Mouse (Mus musculus) G1E-ER4 (cell line): ENCODE results near the gene Sumo2. TPM values are rescaled to one million over a fixed set of nuclear protein-coding genes. Genes with fewer than 3 reads are reported as not detected.
A peak's percentile ranks its signal among the peaks of the same experiment; 100 is the strongest.

ENCODE experiments used
- GATA1 ChIP-seq: IDR thresholded peaks from one replicate; pipeline ENCODE4 v1.8.0; 2012; ENCODE audit warnings: low read length, inconsistent platforms
- polyA plus RNA-seq: library from polyadenylated mRNA; stranded (reverse); fragments of >175 nt; gene quantifications from 2 replicates; pipeline ENCODE4 v1.2.3, GENCODE M21; 2012

Sumo2 gene
- polyA plus RNA-seq, 1 experiment = 337 TPM

DNA sequence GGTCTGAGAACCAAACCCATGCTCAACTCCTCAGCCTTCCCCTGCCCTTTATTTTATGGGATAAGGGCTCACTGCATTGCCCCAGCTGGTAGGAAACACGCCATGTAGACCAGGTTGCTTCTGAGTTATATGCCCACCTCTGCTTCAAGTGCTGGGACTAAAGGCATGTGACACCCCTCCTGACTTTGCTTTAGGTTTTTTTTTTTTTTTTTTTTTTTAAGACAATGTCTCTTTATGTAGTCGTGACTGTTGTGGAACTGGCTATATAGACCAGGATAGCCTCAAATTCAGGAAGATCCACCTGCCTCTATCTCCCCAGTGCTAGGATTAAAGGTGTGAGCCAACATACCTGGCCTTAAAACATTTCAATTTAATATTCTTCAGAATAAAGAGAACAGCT is 13.4 kb downstream of the Sumo2 start:
- no peak for TF ChIP-seq GATA1

DNA sequence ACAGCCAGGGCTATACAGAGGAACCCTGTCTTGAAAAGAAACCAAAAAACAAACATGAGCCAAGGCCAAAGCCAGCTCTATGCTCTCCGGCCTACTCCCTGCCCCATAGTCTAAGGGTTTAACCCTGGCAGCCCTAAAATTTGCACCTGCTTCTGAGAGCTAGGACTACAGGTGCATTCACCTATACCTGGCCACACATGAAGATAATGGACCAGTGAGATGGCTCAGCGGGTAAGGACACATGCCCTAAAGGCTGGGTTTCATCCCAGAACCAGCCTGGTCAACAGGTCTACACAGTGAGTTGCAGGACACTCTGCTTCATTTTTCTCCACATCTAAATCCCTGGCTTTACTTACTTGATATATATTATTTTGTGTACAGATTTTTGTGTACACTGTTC is 13.8 kb downstream of the Sumo2 start:
- no peak for TF ChIP-seq GATA1

DNA sequence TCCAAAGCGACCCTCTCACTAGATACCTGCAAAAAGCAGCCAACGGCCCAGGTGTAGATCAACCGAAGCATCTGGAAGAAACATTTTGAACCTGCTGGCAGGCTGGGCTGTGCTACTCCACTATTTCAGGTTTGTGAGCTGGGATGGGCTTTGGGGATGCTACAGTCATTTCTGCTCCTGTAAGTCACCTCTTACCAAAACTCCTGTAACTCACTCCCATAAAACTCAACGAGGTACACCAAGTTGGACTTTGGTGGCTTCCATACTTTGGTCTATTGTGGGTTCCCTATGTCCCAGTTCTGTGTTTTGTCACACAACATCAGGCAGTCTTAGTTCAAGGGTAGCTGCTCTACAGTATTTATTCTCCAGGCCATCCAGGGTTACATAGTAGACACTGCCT is 15.0 kb downstream of the Sumo2 start:
- TF ChIP-seq GATA1 = no peak

DNA sequence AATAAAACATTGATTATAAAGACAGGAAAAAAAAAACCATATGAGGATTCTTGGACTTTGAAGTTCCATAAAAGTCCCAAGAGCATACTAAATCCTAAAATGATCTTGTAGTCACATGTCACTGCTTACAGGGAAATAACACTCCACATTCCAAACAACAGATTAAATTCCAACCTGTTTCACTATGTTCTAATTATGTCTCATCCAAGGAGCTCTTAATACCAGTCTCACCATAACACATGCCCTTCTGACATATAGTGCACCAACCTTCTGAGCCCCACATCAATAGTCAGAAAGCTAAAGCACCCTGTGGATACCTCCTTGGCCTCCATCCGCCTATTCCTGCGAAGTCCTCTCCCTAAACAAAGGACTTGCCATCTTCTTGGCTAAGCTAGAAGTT is 15.9 kb downstream of the Sumo2 start:
- no peak for TF ChIP-seq GATA1

DNA sequence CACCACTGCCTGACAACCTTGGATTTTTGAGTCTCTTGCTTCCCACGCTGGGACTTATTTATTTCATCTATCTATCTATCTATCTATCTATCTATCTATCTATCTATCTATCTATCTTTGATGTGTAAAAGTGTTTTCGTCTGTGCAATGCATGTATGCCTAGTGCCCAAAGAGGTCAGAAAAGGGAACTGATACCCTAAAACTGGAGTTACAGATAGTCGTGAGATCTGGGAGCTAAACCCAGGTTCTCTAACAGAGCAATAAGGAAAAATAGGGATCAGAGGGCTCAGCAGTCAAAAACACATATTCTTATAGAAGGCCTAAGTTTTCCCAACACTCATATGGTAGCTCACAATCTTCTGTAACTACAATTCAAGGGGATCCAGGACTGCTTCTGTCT is 16.5 kb downstream of the Sumo2 start:
- TF ChIP-seq GATA1 = no peak

DNA sequence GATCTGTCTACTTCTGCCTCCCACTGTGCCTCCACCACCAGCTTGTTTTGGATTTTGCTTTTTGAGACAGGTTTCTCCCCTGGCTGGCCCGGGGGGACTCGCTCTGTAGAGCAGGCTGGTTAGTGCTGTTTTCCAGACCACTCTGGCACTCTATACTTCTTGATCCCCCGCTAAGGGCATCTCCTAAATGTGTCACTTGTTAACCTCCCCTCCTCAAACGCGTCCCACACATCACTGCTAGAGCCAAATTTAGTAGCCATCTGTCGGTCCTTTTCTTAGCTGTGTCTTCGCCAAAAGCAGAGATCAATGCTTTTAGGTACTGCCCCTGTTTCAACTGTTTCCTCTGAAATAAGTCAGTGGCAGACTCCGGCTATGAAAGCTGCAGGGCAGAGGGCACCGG is 17.4 kb downstream of the Sumo2 start:
- no peak for TF ChIP-seq GATA1

DNA sequence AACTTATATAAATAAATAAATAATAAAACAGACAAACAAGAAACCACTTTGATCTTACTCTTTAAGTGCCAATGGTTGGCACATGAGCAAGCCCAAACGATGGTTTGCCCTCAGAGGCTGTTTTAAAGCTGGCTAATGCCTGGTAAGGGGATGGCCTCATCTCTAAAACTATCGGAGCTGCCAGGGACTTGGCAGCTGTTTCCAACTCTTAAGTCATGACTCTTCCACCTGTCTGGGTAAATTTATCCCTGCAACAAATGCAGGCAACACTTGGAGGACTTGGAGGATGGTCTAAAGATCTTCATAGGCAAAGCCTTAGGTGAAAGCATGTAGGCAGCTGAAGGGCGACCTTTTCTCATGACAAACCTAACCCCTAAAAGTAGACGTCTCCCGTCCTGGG is 19.1 kb downstream of the Sumo2 start:
- no peak for TF ChIP-seq GATA1

DNA sequence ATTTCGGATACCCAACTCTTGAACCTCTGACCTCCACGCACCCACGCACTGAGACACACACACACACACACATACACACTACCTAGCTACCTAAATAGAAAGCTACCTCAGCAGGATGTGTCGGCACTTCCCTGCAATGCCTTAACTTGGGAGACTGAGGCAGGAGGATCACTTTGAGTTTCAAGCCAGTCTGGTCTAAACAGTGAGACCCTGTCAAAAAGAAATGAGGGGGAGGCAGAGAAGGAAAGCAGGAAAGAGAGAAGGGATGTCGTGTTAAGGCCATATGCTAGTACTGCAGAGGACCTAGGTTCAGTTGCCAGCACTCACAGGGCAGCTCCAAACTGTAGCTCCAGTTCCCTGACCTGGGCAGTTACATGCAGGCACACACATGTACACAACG is 21.1 kb downstream of the Sumo2 start:
- no peak for TF ChIP-seq GATA1

DNA sequence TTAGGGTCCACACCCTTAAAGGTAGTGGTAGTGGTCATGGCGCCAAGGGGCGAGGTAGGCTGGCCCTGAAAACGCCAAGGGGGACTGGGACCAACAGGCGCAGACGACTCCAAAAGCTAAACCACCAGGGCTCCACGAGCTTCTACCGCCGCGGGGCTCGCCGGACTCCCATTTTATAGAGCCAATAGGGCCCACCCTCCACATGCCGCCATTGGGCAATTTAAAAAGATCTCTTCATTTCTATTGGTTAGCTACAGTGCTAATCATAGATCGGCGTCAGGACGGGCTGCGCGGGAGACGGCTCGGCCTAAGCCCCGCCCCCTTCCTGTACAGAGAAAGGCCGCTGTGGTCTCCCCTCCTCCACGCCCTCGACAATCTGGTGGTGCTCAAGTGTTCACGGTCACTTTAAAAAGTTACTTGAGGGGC is 21.8 kb downstream of the Sumo2 start, which contains the start of gene Jpt1:
TSS of gene Jpt1 (minus strand) at position 150 of the 426 bp plus-strand sequence.
- TF ChIP-seq GATA1 = no peak

DNA sequence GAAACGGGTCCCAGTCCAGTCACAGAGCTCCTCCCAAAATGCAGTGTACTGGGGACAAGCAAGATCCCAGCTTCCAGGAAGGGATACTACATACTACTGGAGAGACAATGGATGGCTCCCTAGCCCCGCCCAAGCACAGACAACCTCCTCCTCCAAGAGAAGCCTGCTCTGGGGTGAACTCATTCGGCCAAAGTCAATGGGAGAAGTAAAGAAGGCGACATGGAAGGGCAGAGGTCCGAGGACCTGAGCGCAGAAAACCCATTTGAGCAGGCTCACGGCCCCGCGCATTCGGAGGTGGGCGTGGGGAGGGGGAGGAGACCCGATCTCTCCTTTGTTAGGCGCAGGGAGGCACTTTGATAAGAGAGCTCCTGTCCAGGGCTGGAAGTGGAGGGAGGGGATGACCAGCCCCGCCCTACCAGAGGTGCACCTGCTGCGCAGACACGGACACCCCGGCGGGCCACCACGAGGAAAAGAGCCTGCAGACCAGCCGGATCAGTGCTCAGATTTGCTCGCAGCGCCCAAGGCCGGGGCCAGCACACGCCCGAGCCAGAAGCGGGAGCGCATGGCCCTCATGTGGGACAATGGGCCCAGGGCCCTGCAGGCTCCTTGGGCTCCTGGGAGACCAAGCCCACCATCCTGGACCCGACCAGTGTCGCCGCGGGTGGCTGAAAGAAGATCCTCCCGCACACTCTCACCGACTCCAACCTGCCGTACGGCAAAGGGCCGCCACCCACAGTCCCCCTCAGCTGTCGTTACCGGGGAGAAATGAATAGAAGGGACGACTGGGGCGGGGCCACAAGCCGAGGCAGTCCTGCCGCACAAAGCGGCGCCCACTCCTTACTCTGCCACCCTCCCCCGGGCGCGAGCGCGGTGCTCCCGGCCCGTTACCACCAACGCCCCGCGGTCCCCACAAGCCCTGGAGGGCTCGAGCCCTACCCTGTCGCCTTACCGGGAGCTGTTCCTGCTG is 22.5 kb downstream of the Sumo2 start:
- TF ChIP-seq GATA1 = no peak

DNA sequence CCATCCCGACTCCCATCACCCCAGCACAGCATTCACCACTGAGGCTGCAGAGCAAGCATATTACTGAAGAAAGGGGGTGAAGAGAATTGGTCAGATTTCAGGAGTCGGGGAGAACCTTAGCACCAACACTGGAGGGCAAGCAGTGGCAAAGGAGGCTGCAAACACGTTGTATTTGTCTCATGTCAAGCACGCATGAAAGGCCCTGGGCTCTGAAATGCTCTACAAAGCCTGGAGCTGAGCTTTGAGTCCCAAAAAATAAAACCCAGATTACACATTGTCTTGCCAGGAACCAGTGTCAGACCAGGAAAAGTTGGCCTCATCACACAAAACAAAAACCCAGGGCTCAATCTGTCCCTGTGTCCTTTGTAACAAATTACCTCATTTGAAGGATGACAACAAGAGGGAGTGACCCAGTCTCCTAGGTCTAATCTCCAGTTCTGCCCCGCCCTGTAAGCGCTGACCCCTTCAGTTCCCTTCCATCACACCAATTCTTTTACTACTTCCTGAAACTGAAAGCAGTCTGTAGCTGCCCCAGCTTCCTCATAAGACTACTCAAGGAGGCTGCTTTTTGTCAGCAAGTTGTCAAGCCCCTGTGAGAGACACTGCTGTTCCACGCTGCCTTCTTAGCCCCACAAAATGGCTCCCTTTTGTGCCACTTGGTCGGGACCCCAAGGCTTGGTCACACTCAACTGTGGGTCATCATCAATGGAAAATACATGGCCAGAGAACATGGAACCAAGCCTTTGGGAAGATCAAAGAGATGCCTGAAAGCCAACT is 23.5 kb downstream of the Sumo2 start:
- no peak for TF ChIP-seq GATA1

DNA sequence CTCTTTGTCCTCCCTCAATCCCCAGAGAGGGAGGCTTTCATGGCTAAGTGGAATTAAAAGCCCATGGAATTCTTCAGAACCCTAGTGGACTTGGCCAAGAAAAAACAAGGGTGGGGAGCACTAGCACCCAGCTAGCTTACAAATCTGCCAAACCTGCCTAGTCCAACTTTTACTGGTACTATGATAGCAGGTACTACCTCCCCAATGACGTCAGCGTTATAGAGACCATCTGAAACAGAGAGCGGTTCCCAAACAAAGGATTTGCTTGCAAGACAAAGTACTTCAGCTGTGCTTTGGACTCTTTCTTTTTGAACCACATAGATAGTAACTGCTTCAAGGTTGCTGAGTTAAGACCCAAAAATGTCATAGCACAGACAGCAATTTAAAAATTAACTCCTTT is 24.1 kb downstream of the Sumo2 start:
- no peak for TF ChIP-seq GATA1

DNA sequence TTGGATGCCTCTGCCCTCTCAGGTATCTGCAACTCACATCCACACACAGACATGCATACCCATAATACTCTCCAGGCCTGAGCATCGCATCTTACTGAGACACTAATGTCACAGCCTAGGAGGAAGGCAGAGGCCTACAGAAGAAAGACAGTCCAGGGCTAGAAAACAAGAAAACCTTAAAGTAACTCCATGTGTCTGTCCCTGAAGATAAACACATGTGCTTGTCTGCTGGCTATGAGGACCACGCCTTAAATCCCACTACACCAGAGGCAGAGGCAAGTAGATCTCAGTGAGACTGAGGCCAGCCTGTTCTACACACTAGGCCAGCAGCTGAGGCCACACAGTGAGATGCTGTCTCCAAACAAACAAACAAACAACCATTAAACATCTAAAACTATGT is 25.0 kb downstream of the Sumo2 start:
- TF ChIP-seq GATA1 = no peak

DNA sequence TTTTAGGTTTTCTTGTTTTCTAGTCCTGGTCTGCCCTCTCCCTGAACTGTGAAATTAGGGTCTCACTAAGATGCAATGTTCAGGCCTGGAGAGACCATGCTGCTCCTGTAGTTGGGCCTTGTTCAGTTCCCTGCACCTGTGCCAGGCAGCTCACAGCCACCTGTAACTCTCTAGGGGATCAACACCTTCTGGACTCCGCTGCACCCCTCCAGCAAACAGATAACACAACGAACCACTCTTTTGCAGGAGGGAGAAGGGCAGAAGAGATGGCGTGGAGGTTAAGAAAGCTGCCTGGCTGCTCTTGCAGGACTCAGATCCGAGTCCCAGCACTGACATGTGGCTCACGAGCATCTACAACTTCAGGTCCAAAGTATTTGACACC is 25.6 kb downstream of the Sumo2 start:
- no peak for TF ChIP-seq GATA1

DNA sequence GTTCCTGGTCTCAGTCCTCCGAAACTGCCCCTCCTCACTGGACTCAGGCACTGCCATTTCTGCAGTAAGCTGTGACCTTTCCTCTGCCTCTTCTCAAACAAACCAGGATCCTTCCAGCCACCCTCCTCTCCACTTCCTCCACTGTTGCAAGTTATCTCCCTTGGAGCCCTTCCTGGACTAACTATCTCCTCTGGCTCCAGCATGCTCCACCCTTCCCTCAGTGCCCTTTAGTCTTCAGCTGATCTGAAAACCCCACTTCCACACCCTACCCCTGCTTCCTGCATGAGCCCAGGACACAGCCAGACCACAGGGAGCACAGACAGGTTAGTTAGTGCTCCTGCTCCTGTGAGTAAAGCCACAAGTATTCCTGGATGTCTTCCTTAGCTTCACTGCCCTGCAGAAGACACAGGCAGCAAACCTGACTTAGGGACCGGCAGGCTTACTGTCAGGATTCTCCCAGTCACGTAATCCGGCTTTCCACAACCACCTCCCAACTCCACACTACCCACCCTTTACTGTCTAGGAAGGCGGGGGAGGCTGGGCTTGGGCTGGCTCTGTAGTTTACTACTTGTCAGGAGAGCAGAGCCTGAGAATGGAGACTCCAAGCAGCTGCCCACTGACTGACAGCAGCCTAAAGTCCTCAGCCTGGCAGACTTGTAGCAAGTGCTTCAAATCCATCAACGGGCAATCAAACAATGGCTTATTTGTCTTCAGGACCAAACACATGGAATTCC is 26.1 kb downstream of the Sumo2 start:
- TF ChIP-seq GATA1 = no peak

DNA sequence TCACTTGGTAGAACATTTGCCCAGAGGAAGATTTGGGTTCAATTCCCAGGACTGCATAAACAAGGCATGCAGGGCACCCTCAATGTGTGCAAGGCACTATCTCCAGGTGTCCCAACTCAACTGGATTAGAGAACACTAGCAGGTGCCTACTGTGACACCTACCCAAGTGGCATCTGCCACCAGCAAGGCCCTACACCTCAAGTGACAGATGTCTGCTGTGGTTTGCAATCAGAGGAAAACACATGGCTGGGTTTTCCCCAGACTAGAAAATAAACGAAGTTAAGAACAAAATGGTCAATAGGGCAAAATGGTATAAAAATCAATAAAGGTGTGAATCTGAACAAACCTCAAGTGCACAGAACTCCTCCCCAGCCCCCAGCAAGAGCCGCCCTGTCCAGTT is 28.0 kb downstream of the Sumo2 start:
- TF ChIP-seq GATA1 = peak; percentile 3

DNA sequence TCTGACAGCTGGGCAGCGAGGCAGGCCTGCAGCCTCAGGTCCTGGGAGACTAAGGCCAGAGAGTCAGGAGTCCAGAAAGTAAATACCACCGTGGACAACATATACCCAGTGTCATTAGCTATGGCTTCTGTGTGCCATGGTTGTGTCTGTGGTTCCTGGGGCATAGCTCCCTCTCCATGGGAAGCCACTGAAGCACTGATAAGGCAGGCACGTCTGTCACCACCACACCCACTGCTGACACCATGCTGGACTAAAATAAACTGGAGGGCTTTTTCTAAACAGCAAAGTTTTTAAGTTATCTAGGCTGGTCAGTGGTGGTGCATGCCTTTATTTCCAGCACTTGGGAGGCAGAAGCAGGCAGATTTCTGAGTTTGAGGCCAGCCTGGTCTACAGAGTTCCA is 29.5 kb downstream of the Sumo2 start:
- no peak for TF ChIP-seq GATA1
